Mouse (Mus musculus) hindbrain, postnatal 0 days (tissue): ENCODE data around the gene Fam166b. TPM values are rescaled to one million over a fixed set of nuclear protein-coding genes. Genes with fewer than 3 reads are reported as not detected.

ENCODE experiments used
- ATAC-seq: fragments of 200-750 bp; cut with Nextera tagmentation; 2 replicates; pipeline ENCODE4 v1.8.0; 2017; ENCODE audit warnings: mild to moderate bottlenecking, moderate TSS enrichment, moderate library complexity
- DNase-seq: peaks from one replicate; pipeline ENCODE4 v3.0.0-alpha.2; 2015; ENCODE audit warnings: low spot score
- H3K27ac ChIP-seq: fragments of 300-500 bp; sonication (generic); 2 replicates; pipeline ENCODE4 v1.5.1; 2014; ENCODE audit warnings: mild to moderate bottlenecking
- H3K27me3 ChIP-seq: fragments of 300-500 bp; sonication (generic); 2 replicates; pipeline ENCODE4 v1.6.1; 2014; ENCODE audit warnings: low read length, mixed read lengths; ENCODE audit not compliant: insufficient read depth
- H3K36me3 ChIP-seq: fragments of 300-500 bp; sonication (generic); 2 replicates; pipeline ENCODE4 v1.6.1; 2014; ENCODE audit warnings: low read length, mixed read lengths; ENCODE audit not compliant: insufficient read depth
- H3K4me1 ChIP-seq: fragments of 300-500 bp; sonication (generic); 2 replicates; pipeline ENCODE4 v1.6.1; 2014; ENCODE audit warnings: antibody characterized with exemption, low read length, mixed read lengths; ENCODE audit not compliant: insufficient read depth
- H3K4me2 ChIP-seq: fragments of 300-500 bp; sonication (generic); 2 replicates; pipeline ENCODE4 v1.6.1; 2014; ENCODE audit warnings: low read depth, mild to moderate bottlenecking, low read length, moderate library complexity, mixed read lengths
- H3K4me3 ChIP-seq: fragments of 300-500 bp; sonication (generic); 2 replicates; pipeline ENCODE4 v1.5.1; 2014; ENCODE audit warnings: low read length
- H3K9ac ChIP-seq: fragments of 300-500 bp; sonication (generic); replicated peaks from 2 replicates; pipeline ENCODE4 v1.6.1; 2014; ENCODE audit warnings: mild to moderate bottlenecking, low read length, moderate library complexity, mixed read lengths
- H3K9me3 ChIP-seq: fragments of 300-500 bp; sonication (generic); 2 replicates; pipeline ENCODE4 v1.6.1; 2016; ENCODE audit warnings: low read length, mixed read lengths
- CTCF ChIP-seq: IDR thresholded peaks from 2 replicates; pipeline ENCODE4 v1.5.1; 2016; ENCODE audit warnings: antibody characterized with exemption, control low read depth, low read depth
- WGBS: fragments of 180-500 bp; shearing (Covaris S2); extraction: QIAGEN DNeasy Blood & Tissue Kit; methylation state at CpG from one replicate; pipeline ENCODE4 v1.1.7; 2014; 5-methylcytosine and 5-hydroxymethylcytosine counted together
- polyA plus RNA-seq: library from polyadenylated mRNA; unstranded; fragments of >200 nt; fragmentation: Nextera tagmentation; extraction: Ambion mirVana; gene quantifications from 2 replicates; pipeline ENCODE4 v1.2.1, GENCODE M21; 2015
- total RNA-seq: library from RNA; depleted of rRNA; stranded (reverse); fragments of >200 nt; gene quantifications from 2 replicates; pipeline ENCODE4 v1.2.3, GENCODE M21; 2014; rRNA removed

Gene Fam166b
- total RNA-seq (0.61 and 1.4 TPM in 2 replicates), polyA plus RNA-seq (1.6 TPM in 2 replicates)

DNA sequence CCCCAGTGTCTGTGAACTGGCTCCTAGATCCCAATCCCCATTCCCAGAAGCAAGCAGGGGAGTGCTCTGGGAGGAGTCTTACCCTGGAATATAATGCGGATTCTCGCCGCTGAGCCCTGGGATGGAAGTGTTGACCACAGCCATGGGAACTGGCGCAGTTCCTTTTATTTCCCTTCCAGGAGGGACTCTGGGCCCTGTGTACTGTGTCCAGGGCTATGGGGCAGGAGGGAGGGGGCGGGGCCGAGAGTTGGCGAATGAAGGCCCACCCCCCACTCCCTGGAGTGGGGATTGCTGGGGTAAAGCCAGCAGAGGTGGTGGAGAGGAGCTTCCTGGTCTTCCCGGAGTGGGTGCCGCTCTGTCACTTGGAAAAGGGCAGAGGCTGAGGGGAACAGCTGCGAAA lies at the start of gene Fam166b:
Gene Fam166b (minus strand): TSS at position 189 of the 400 bp plus-strand sequence.
- DNase-seq = peak; percentile 43
- peak; percentile 48; the same call in 1 of the 2 replicates for ATAC-seq
- peaks cover 33% of the 10 kb centered on the region for H3K36me3 ChIP-seq
- H3K4me1 ChIP-seq = no peaks in the 10 kb centered on the region
- no peaks in the 10 kb centered on the region for H3K27me3 ChIP-seq
- 12% methylated on average over 10 of the region's 10 CpGs for WGBS
- H3K9ac ChIP-seq = no peak within 1 kb of the TSS; the same call in 1 of the 2 replicates
- no peaks in the 10 kb centered on the region for H3K9me3 ChIP-seq
- TF ChIP-seq CTCF = no peak
- no peak within 1 kb of the TSS for H3K4me3 ChIP-seq
- H3K4me2 ChIP-seq = peak within 1 kb of the TSS; percentile 23; the same call in 1 of the 2 replicates
- peak within 1 kb of the TSS; percentile 36; the same call in 1 of the 2 replicates for H3K27ac ChIP-seq

GRCm38 (mm10) chr4:43478534-43478858 lies 49.6 kb upstream of the Fam166b start:
- Histone ChIP-seq H3K9ac (no peak overlapping the region), H3K4me1 (0 out of 2 replicates have a peak, but pooled peaks cover 3% of the 10 kb centered on the region), H3K9me3 (no peaks in the 10 kb centered on the region), H3K27ac (no peak overlapping the region), H3K27me3 (no peaks in the 10 kb centered on the region), H3K4me2 (peak overlapping the region; percentile 42), H3K4me3 (peak overlapping the region; percentile 5; the same call in 1 of the 2 replicates), H3K36me3 (no peaks in the 10 kb centered on the region)
- DNase-seq (no peak), ATAC-seq (no peak)
- no peak for TF ChIP-seq CTCF
- WGBS = 51% methylated on average over 8 of the region's 8 CpGs

GRCm38 (mm10) chr4:43477857-43478533 lies 49.1 kb upstream of the Fam166b start:
- Histone ChIP-seq H3K27me3 (no peaks in the 10 kb centered on the region), H3K36me3 (no peaks in the 10 kb centered on the region), H3K9me3 (no peaks in the 10 kb centered on the region), H3K4me3 (peak overlapping the region; percentile 5; the same call in 1 of the 2 replicates), H3K4me1 (0 out of 2 replicates have a peak, but pooled peaks cover 3% of the 10 kb centered on the region), H3K4me2 (peak overlapping the region; percentile 42), H3K9ac (no peak overlapping the region), H3K27ac (no peak overlapping the region)
- WGBS = 23% methylated on average over 11 of the region's 11 CpGs
- TF ChIP-seq CTCF = peak; percentile 67
- DNase-seq (peak; percentile 94), ATAC-seq (peak; percentile 96)

GRCm38 (mm10) chr4:43476604-43477003 lies 47.7 kb upstream of the Fam166b start:
- 79% methylated on average over 6 of the region's 6 CpGs for WGBS
- peak; percentile 14; the same call in 1 of the 2 replicates for TF ChIP-seq CTCF
- Histone ChIP-seq H3K4me2 (no peak overlapping the region), H3K9me3 (no peaks in the 10 kb centered on the region), H3K9ac (no peak overlapping the region), H3K4me3 (no peak overlapping the region), H3K27me3 (no peaks in the 10 kb centered on the region), H3K27ac (no peak overlapping the region), H3K4me1 (0 out of 2 replicates have a peak, but pooled peaks cover 3% of the 10 kb centered on the region), H3K36me3 (no peaks in the 10 kb centered on the region)
- ATAC-seq (no peak), DNase-seq (no peak)

- Histone ChIP-seq H3K9me3 (no peaks in the 10 kb centered on the region), H3K9ac (no peak overlapping the region), H3K27me3 (no peaks in the 10 kb centered on the region), H3K4me3 (no peak overlapping the region), H3K4me2 (no peak overlapping the region), H3K36me3 (no peaks in the 10 kb centered on the region), H3K4me1 (0 out of 2 replicates have a peak, but pooled peaks cover 3% of the 10 kb centered on the region), H3K27ac (no peak overlapping the region)
- 82% methylated on average over 1 of the region's 1 CpGs for WGBS
- no peak for TF ChIP-seq CTCF
- DNase-seq (no peak), ATAC-seq (no peak)
Observed at GRCm38 (mm10) chr4:43473636-43474035, 44.7 kb upstream of the Fam166b start.

DNA sequence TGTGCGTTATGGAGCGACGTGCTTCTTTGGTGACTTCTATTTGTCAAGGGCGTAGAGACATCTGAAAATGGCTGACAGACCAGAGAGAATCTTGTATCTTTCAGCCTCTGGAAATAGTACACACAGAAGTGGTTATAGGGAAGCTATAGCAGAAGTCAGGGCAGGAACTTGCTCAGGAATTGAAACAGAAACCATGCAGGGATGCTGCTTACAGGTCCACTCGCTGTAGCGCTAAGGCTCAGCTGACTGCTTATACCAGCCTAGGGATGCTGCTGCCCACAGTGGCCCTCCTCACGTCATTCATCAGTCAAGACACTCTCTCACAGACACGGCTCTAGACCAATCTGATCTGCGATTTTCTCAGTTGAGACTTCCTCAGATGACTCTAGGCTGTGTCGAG lies 41.4 kb upstream of the Fam166b start:
- H3K27me3 ChIP-seq = no peaks in the 10 kb centered on the region
- no peak overlapping the region for H3K9ac ChIP-seq
- H3K9me3 ChIP-seq = no peaks in the 10 kb centered on the region
- ATAC-seq (no peak), DNase-seq (no peak)
- no peaks in the 10 kb centered on the region for H3K4me1 ChIP-seq
- H3K4me2 ChIP-seq = no peak overlapping the region
- H3K36me3 ChIP-seq = no peaks in the 10 kb centered on the region
- no peak for TF ChIP-seq CTCF
- H3K27ac ChIP-seq = no peak overlapping the region
- H3K4me3 ChIP-seq = no peak overlapping the region
- WGBS = 90% methylated on average over 10 of the region's 10 CpGs

- no peak for ATAC-seq
- no peak for DNase-seq
- Histone ChIP-seq H3K27ac (no peak overlapping the region), H3K4me2 (no peak overlapping the region), H3K4me1 (no peaks in the 10 kb centered on the region), H3K27me3 (no peaks in the 10 kb centered on the region), H3K4me3 (no peak overlapping the region), H3K9ac (no peak overlapping the region), H3K9me3 (no peaks in the 10 kb centered on the region), H3K36me3 (no peaks in the 10 kb centered on the region)
- TF ChIP-seq CTCF = no peak
- 87% methylated on average over 7 of the region's 7 CpGs for WGBS
Observed at GRCm38 (mm10) chr4:43466872-43467271, 37.9 kb upstream of the Fam166b start.
